Mouse (Mus musculus) liver, embryonic 12.5 days (tissue): Measurements from ENCODE around the gene Hoxd4. TPM values are rescaled to one million over a fixed set of nuclear protein-coding genes. Genes with fewer than 3 reads are reported as not detected.

Experiments used
- ATAC-seq: fragments of 200-750 bp; cut with Nextera tagmentation; 2 replicates; pipeline ENCODE4 v1.8.0; 2017; ENCODE audit warnings: moderate number of reproducible peaks, mild to moderate bottlenecking, moderate library complexity
- H3K27ac ChIP-seq: fragments of 300-500 bp; sonication (generic); 2 replicates; pipeline ENCODE4 v1.5.1; 2016; ENCODE audit warnings: mild to moderate bottlenecking
- H3K27me3 ChIP-seq: fragments of 300-500 bp; sonication (generic); replicated peaks from 2 replicates; pipeline ENCODE4 v1.6.1; 2016; ENCODE audit warnings: mild to moderate bottlenecking, moderate library complexity
- H3K36me3 ChIP-seq: fragments of 300-500 bp; sonication (generic); 2 replicates; pipeline ENCODE4 v1.6.1; 2016; ENCODE audit warnings: mild to moderate bottlenecking, moderate library complexity
- H3K4me1 ChIP-seq: fragments of 300-500 bp; sonication (generic); 2 replicates; pipeline ENCODE4 v1.6.1; 2016
- H3K4me2 ChIP-seq: fragments of 300-500 bp; sonication (generic); 2 replicates; pipeline ENCODE4 v1.6.1; 2016; ENCODE audit warnings: mild to moderate bottlenecking, moderate library complexity
- H3K4me3 ChIP-seq: fragments of 300-500 bp; sonication (generic); 2 replicates; pipeline ENCODE4 v1.5.1; 2016; ENCODE audit warnings: mild to moderate bottlenecking, moderate library complexity
- H3K9ac ChIP-seq: fragments of 300-500 bp; sonication (generic); 2 replicates; pipeline ENCODE4 v1.6.1; 2016; ENCODE audit warnings: mild to moderate bottlenecking, moderate library complexity
- H3K9me3 ChIP-seq: fragments of 300-500 bp; sonication (generic); replicated peaks from 2 replicates; pipeline ENCODE4 v1.6.1; 2016; ENCODE audit warnings: mild to moderate bottlenecking, moderate library complexity
- WGBS: fragments of 180-500 bp; shearing (Covaris S2); methylation state at CpG from one replicate; pipeline ENCODE4 v1.1.7; 2016; ENCODE audit not compliant: insufficient replicate concordance; 5-methylcytosine and 5-hydroxymethylcytosine counted together
- polyA plus RNA-seq: library from polyadenylated mRNA; unstranded; fragments of >200 nt; fragmentation: Nextera tagmentation; extraction: Ambion mirVana; gene quantifications from 2 replicates; pipeline ENCODE4 v1.2.1, GENCODE M21; 2016

Hoxd4 gene
- polyA plus RNA-seq, 1 experiment from 2014 or later: not detected

DNA sequence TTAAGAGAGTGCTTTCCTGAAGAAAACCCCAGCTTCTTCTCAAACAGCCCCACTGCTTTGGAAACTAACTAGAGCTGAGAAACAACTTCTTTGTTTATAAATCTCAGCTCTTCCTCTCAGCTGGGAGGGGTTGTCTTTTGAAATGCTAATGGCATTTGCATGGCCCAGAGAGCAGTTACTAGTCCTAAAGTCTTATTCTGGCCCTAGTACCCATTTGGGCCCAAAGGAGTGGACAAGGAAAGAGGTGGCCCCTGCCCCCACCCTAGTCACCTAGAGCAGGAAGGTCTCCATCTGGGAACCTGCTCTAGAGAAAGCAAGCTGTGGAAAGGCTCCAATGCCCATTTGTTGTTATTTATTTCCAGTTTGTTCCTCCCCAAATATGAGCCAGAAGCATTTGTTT, 19.3 kb downstream of the Hoxd4 start:
- Histone ChIP-seq H3K4me2 (no peak overlapping the region), H3K4me3 (no peak overlapping the region), H3K4me1 (peaks cover 5% of the 10 kb centered on the region; the same call in 1 of the 2 replicates), H3K27ac (no peak overlapping the region), H3K9ac (no peak overlapping the region), H3K9me3 (no peaks in the 10 kb centered on the region), H3K36me3 (no peaks in the 10 kb centered on the region), H3K27me3 (peaks cover 98% of the 10 kb centered on the region)
- ATAC-seq: no peak

GRCm38 (mm10) chr2:74731799-74732512, 20.2 kb downstream of the Hoxd4 start:
- Histone ChIP-seq H3K4me1 (peaks cover 5% of the 10 kb centered on the region; the same call in 1 of the 2 replicates), H3K27me3 (peaks cover 98% of the 10 kb centered on the region), H3K4me3 (no peak overlapping the region), H3K27ac (no peak overlapping the region), H3K9me3 (no peaks in the 10 kb centered on the region), H3K4me2 (no peak overlapping the region), H3K9ac (no peak overlapping the region), H3K36me3 (no peaks in the 10 kb centered on the region)
- ATAC-seq: no peak
- WGBS: 22% methylated on average over 9 of the region's 9 CpGs

GRCm38 (mm10) chr2:74732513-74733316, 21.0 kb downstream of the Hoxd4 start:
- Histone ChIP-seq H3K4me3 (no peak overlapping the region), H3K4me1 (no peaks in the 10 kb centered on the region), H3K4me2 (peak overlapping the region; percentile 13)

DNA sequence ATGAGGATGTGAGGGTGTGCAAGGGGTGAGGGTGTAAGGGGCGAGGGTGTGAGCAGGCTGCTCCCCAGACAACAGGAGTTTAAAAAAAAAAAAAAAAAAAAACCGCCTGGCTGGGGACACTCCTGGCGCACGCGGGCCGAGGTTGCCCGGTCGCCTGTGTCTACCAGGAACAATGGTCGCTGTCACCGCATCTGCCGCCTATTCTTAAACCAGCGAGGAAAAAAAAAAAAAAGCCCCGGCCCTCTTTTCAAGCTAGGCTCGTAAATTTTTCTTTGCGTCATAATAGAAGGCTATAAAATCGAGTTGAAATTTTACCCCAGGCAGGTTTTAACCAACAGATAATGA, 21.6 kb downstream of the Hoxd4 start:
- Histone ChIP-seq H3K27me3 (peaks cover 98% of the 10 kb centered on the region), H3K4me1 (no peaks in the 10 kb centered on the region), H3K27ac (no peak overlapping the region), H3K4me2 (no peak overlapping the region), H3K9ac (no peak overlapping the region), H3K9me3 (no peaks in the 10 kb centered on the region), H3K4me3 (no peak overlapping the region), H3K36me3 (no peaks in the 10 kb centered on the region)
- ATAC-seq: no peak
- under 1% methylated on average over 16 of the region's 16 CpGs for WGBS

More at GRCm38 (mm10) chr2:74732513-74733316, 21.0 kb downstream of the Hoxd4 start:
- Histone ChIP-seq H3K36me3 (no peaks in the 10 kb centered on the region), H3K27ac (no peak overlapping the region), H3K27me3 (peaks cover 98% of the 10 kb centered on the region), H3K9ac (no peak overlapping the region), H3K9me3 (no peaks in the 10 kb centered on the region)
- ATAC-seq: no peak
- WGBS: 2% methylated on average over 52 of the region's 52 CpGs

GRCm38 (mm10) chr2:74733765-74734164, 22.0 kb downstream of the Hoxd4 start:
- Histone ChIP-seq H3K27me3 (peaks cover 98% of the 10 kb centered on the region), H3K9me3 (no peaks in the 10 kb centered on the region), H3K4me2 (no peak overlapping the region), H3K4me1 (no peaks in the 10 kb centered on the region), H3K4me3 (no peak overlapping the region), H3K27ac (no peak overlapping the region), H3K9ac (no peak overlapping the region), H3K36me3 (no peaks in the 10 kb centered on the region)
- 2% methylated on average over 6 of the region's 6 CpGs for WGBS
- no peak for ATAC-seq

- Histone ChIP-seq H3K4me1 (no peaks in the 10 kb centered on the region), H3K27ac (no peak overlapping the region)
- 4% methylated on average over 13 of the region's 13 CpGs for WGBS
Measured at GRCm38 (mm10) chr2:74734451-74734850, 22.7 kb downstream of the Hoxd4 start.

GRCm38 (mm10) chr2:74734996-74735811, 23.5 kb downstream of the Hoxd4 start:
- WGBS: 5% methylated on average over 27 of the region's 27 CpGs
- H3K9me3 ChIP-seq: no peaks in the 10 kb centered on the region
- peaks cover 100% of the 10 kb centered on the region for H3K27me3 ChIP-seq
- H3K36me3 ChIP-seq: no peaks in the 10 kb centered on the region
- no peaks in the 10 kb centered on the region for H3K4me1 ChIP-seq
- H3K4me3 ChIP-seq: no peak overlapping the region
- H3K9ac ChIP-seq: no peak overlapping the region
- no peak overlapping the region for H3K4me2 ChIP-seq
- H3K27ac ChIP-seq: no peak overlapping the region
- ATAC-seq: no peak

More at GRCm38 (mm10) chr2:74734451-74734850, 22.7 kb downstream of the Hoxd4 start:
- Histone ChIP-seq H3K9ac (no peak overlapping the region), H3K4me3 (no peak overlapping the region), H3K9me3 (no peaks in the 10 kb centered on the region), H3K4me2 (no peak overlapping the region), H3K36me3 (no peaks in the 10 kb centered on the region), H3K27me3 (peaks cover 98% of the 10 kb centered on the region)
- no peak for ATAC-seq

DNA sequence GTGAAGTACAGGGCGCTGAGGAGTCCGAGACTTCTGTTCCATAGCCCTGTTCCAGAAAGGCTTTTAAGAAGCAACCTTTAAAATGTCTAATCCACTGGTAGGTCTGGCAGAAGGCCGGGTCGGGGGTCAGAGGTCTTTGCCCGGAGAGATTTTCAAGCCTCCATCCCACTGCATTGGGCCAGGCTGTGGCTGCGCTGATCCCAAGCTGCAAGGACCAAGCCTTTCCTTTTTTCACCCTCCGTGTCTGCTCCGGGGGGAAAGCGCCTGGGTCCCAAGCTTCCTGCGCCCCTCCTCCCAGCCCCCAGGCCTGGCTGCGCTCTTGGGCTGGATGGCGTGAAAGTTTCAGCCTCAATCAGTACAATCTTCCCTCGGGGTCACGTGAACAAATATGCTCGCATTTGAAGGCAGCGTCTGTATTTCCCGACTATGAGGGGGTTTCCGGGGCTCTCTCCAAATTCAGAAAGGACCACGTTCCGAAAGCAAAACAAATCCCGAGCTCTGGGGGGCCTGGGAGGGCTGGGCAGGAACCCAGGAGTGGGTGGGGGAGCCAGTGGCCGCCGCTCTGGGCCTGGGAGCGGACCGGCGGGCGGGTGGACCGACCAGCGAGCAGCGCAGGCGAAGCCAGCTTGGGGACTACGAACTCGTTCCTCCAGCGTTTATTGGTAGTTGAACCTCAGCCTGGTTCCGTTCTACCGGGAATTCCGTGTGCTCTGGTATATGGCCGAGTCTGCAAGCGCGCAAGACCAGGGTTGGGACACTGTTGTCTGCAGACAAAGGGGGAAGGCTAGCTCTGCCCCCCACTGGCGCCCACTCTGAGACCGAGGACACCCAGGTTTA, 24.3 kb downstream of the Hoxd4 start:
- H3K4me1 ChIP-seq: no peaks in the 10 kb centered on the region
- no peak for ATAC-seq
- H3K4me3 ChIP-seq: peak overlapping the region; percentile 14
- H3K27me3 ChIP-seq: peaks cover 100% of the 10 kb centered on the region
- H3K36me3 ChIP-seq: no peaks in the 10 kb centered on the region
- H3K4me2 ChIP-seq: peak overlapping the region; percentile 27
- no peaks in the 10 kb centered on the region for H3K9me3 ChIP-seq
- H3K9ac ChIP-seq: no peak overlapping the region
- WGBS: 1% methylated on average over 42 of the region's 42 CpGs
- no peak overlapping the region for H3K27ac ChIP-seq

GRCm38 (mm10) chr2:74736688-74737577, 25.2 kb downstream of the Hoxd4 start:
- WGBS: 4% methylated on average over 15 of the region's 15 CpGs
- Histone ChIP-seq H3K9me3 (no peaks in the 10 kb centered on the region), H3K4me1 (no peaks in the 10 kb centered on the region), H3K4me3 (no peak overlapping the region), H3K9ac (no peak overlapping the region), H3K27ac (no peak overlapping the region), H3K36me3 (no peaks in the 10 kb centered on the region), H3K27me3 (peaks cover 100% of the 10 kb centered on the region), H3K4me2 (no peak overlapping the region)
- ATAC-seq: no peak

DNA sequence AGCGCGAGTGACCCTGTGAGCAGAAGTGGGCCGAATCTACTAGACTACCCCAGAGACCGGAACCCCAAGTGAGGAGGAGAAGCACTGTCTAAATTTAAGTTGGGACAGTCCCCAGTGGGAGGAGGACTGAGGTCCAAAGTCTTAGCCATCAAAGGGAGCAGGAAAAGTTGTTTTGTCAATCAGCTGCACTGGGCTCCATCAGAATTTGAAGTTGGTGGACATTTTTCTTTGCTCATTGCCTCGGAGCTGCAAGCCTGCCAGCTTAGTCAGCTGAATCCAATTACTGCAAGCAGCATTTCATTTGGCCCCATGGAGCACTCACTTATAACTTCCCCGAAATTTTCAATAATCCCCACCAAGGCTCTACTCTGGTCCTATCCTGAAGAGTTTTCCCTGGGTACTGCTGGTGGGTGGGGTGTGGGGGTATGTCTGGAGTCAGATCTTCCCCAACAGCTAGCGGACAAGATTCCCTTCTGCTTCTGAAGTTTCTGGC, 25.9 kb downstream of the Hoxd4 start:
- no peak overlapping the region for H3K9ac ChIP-seq
- no peak overlapping the region for H3K4me2 ChIP-seq
- no peaks in the 10 kb centered on the region for H3K4me1 ChIP-seq
- no peak overlapping the region for H3K4me3 ChIP-seq
- no peaks in the 10 kb centered on the region for H3K36me3 ChIP-seq
- H3K9me3 ChIP-seq: no peaks in the 10 kb centered on the region
- no peak for ATAC-seq
- no peak overlapping the region for H3K27ac ChIP-seq
- 12% methylated on average over 7 of the region's 7 CpGs for WGBS
- H3K27me3 ChIP-seq: peaks cover 99% of the 10 kb centered on the region
